Mouse (Mus musculus) thymus, postnatal 14 days (tissue): ENCODE measurements around the gene Atxn7l3.
A peak's percentile ranks its signal among the peaks of the same experiment; 100 is the strongest.

Experiments
- DNase-seq: peaks from one replicate; pipeline ENCODE4 v3.0.0; 2021

The Atxn7l3 gene

GRCm38 (mm10) chr11:102296491-102297472 lies at the start of gene Atxn7l3:
Gene Atxn7l3, minus strand, starts transcription at chr11:102296631.
- DNase-seq: peak; percentile 100

DNA sequence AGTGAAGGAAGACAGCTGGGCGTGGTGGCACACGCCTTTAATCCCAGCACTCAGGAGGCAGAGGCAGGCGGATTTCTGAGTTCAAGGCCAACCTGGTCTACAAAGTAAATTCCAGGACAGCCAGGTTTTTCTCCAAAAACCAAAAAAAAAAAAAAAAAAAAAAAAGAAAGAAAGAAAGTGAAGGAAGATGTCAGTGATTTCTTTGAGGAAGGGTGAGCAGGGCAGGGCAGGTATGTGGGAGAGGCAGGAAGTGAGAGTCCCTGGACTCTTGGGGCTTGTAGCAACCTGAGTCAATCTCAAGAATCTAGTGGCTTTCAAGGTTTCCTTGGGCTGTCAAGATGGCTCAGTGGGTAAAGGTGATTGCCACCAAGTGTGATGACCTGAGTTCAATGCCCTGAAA lies 48.0 kb upstream of the Atxn7l3 start:
- no peak for DNase-seq

DNA sequence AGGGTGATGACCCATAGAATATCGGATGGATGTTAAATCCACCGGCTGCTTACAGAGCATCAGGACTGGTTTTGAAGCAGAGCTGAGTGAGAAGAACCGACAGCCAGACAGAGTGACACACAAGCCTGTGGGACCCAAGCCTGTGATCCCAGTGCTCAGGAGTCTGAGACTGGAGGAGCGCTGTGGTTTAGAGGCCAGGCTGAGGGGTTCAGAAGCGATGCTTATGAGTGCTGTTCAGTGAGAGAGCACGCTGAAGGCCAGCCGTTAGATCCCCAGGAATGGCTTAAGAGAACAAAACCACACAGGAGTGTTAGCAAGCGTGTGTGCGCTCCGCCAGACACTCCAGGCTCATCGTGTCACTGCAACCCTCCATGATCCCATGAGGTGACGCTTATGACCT lies 46.3 kb upstream of the Atxn7l3 start:
- no peak for DNase-seq

GRCm38 (mm10) chr11:102341101-102341500 lies 44.7 kb upstream of the Atxn7l3 start:
- no peak for DNase-seq

DNA sequence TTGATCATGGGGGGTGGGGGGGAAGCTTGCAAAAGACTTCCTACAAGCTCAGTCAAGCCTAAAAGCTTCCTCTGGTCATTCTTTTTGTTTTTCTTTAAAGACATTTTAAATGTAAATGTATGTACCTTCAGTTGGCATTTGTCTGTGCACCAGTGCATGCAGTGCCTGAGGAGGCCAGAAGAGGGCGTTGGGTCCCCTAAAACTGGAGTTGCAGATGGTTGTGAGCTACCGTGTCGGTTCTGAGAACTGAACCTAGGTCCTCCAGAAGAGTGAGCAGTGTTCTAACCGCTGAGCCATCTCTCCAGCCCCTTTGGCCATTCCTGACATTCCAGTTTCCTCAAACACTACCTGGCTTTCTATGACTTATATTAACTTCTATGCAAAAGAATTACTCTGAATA lies 43.2 kb upstream of the Atxn7l3 start:
- DNase-seq: no peak

- no peak for DNase-seq
Measured at GRCm38 (mm10) chr11:102339195-102339594, 42.8 kb upstream of the Atxn7l3 start.

DNA sequence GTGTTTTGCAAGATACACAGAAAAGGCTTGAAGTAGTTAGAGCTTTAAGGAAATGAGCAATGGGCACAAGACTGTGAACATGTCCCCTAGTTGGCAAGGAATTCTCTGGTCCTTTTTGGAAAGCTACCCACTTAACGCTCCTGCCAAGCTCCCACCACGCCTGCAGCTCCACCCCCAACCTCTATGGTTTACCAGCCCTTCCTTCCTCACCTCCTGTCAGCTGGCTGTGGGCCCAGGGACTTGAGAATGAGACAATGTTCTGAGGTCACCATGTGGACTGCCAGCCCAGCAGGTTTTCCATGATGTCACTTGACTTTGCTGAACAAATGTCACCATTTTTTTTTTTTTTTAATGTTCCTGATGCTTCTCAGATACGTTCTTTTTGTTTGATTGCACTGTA lies 42.1 kb upstream of the Atxn7l3 start:
- no peak for DNase-seq

DNA sequence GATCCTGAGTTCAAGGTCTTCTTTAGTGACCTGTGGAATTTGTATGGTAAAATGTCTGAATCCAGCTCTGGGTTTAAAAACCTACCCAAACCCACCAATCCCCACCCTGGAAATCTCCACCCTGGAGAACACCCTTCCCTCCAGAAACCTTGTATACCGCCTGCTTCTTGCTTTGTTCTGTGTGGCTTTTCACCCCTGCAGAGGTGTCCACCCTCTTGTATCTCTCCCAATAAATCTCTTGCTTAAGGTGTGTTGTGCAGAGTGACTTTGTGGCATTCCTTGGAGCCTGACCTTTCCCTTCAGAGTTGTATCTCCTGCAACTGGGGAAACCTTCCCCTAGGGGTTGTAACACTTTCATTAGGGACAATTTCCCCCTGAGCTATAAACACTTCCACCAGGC lies 41.5 kb upstream of the Atxn7l3 start:
- no peak for DNase-seq

GRCm38 (mm10) chr11:102336191-102336590 lies 39.8 kb upstream of the Atxn7l3 start:
- DNase-seq: no peak

DNA sequence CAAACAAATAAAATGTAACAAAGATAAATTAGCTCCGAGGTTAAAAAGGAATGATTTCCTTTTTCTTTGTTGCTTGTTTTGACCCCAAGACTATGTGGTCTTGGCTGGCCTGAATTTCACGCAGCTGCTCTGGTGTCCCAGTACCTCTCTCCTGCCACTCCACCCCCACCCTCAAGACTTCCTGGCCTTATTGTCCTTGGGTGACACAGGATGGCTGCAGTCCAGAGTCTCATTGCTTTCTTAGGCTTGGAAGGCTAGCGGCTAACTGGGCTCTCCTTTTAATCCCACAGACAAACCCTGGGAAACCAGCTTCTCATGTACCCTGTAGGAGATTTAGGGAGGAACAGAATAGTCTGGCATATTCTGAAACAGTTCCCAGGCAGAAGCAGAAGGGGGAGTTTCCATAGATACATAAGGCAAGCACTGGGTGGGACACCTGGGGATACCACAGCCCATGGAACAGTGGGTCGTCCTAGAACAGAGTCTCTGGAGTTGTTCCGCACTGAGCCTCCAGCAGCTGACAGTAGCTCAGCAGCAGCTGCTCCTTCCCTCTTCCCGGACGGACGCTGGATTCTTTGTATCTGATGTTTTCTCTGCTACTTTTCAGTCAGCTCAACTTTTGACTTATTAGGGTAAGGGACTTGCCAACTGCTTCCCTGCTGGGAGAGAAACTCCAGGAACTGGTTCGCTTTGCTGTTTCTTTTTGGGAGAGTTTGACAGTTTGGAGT lies 38.7 kb upstream of the Atxn7l3 start:
- DNase-seq: no peak

DNA sequence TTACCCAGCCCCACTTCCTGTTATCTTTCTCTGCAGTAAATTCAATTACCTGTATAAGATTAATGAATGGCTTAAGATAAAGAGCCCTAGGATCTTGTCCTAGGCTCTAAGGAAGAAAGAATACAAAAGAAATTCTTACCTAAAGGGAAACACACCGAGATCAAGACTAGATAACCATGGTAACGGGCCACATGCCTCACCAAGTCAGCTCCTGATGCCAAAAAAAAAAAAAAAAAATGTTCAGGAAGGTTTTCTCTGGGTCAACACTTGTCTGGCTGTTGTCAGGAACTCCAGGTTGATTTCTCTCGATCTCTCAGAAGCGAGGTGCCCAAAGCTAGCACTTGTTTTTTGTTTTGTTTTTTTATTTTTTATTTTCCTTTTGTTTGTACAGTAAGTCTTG lies 37.6 kb upstream of the Atxn7l3 start:
- DNase-seq: no peak

GRCm38 (mm10) chr11:102333061-102333460 lies 36.6 kb upstream of the Atxn7l3 start:
- DNase-seq: no peak

DNA sequence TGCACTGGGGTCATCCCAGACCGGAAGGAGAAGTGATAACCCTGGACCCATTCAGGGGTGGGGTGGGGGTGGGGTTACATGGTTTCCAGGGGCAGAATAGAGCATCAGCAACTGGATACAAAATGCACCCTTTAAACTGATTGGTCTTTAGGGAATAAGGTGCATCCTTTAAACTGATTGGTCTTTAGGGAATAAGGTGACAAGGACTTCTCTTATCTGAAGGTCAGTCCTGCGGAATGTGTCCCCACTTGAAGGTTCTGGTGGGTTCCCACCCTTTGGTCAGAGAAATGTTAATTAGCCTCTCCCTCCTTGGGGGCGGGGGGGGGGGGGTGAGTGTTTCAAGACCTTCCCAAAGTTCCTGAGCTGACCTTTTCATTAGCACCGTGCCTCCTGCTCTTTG lies 35.4 kb upstream of the Atxn7l3 start:
- no peak for DNase-seq

DNA sequence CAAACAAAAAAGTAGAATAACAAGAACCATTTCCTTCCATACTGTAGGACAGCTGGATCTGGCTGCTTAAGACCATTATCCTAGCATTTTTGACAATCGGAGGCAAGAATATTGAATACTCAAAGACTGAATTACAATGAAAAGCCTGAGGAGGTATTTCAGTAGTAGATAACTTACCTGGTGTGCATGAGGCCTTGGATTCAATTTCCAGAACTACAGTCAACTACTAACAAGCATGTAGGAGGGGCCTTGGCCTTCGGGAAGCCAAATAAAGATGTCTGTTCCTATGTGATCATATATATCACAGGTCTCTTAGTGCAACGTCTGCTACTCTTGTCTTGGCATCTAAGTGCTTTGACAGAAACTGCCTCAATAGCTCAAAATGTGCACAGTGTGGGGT lies 33.6 kb upstream of the Atxn7l3 start:
- no peak for DNase-seq

DNA sequence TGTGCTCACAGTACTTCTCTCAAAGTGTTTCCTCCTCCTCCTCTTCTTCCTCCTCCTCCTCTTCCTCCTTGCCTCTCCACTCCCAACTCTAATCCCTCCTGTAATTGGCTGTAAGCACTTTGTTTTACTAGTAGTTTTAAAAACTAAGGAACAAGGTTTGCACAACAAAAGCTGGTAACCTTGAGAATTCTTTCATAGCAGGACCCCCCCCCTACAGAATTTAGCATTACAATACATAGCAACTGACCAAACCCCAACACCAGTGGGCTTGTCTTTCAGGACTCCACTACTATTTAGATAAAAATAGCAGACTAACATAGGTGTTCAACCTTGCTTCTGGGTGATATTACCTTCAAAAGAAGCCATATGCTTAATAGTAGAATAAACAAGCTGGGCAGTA lies 33.1 kb upstream of the Atxn7l3 start:
- no peak for DNase-seq

GRCm38 (mm10) chr11:102327839-102328238 lies 31.4 kb upstream of the Atxn7l3 start:
- no peak for DNase-seq

GRCm38 (mm10) chr11:102327250-102327649 lies 30.8 kb upstream of the Atxn7l3 start:
- no peak for DNase-seq

DNA sequence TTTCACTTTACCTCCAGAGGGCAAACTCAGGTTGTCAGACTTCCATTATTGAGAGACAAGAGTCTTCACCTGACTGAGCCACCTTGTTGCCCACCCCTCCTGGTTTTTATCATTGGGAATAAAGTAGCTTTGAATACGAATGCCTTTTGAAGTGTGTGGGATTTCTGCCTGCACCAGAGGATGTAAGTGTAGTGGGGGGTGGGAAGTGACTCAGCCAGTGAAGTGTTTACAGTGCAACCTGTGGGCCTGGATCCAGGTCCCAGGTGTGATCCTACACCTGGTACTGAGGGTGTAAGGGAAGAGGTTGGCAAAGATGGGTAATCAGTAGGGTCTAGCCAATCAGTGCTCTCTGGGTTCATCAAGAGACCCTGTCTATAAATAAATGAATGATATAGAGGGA lies 27.1 kb upstream of the Atxn7l3 start:
- DNase-seq: no peak

GRCm38 (mm10) chr11:102321931-102322330 lies 25.5 kb upstream of the Atxn7l3 start:
- DNase-seq: no peak

DNA sequence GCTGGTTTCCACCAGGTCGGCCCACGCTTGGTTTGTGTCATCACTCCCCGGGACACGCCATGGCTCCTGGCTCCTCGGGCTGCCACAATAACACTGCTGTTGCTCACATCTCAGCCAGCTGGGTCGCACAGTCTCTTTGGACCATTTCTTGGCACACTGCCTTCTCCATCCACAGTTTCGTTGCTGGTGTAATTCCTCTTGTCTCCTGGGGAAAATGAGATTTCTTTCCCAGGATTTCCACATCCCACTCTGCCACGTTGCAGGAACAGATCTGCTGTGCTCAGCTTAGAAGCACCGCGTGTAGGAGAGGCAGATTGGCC lies 24.2 kb upstream of the Atxn7l3 start:
- DNase-seq: no peak

- DNase-seq: peak; percentile 71
Measured at GRCm38 (mm10) chr11:102319941-102320685, 23.7 kb upstream of the Atxn7l3 start.

DNA sequence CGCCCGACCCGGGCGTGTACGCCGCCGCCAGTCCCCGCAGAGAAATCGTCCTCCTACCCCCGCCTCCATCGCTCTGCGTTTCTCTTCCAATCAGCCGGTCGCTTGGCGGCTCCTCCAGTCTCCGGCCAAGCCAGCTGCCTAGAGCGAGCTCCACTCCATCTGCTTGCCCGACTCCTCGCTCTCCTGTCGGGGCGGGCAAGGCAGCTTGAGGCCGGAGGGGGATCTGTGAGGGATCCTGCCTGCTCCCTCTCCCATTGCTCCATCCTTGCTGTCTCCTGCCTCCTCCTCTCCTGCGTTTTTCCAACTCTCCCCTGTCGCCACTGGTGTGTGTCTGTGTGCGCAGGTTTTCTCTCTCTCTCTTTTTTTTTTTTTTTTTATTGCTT lies 23.0 kb upstream of the Atxn7l3 start, which contains the start of gene Ubtf:
Gene Ubtf, minus strand, starts transcription at position 333 of the 383 bp plus-strand sequence.
- peak; percentile 80 for DNase-seq
